Mouse (Mus musculus): ENCODE measurements at regions not wholly inside any gene's neighbourhood (a gene's known extent, or its start where the extent isn't known, plus 50 kb on each side); places are given as distances from the start of the nearest gene placed in this dataset.

DNA sequence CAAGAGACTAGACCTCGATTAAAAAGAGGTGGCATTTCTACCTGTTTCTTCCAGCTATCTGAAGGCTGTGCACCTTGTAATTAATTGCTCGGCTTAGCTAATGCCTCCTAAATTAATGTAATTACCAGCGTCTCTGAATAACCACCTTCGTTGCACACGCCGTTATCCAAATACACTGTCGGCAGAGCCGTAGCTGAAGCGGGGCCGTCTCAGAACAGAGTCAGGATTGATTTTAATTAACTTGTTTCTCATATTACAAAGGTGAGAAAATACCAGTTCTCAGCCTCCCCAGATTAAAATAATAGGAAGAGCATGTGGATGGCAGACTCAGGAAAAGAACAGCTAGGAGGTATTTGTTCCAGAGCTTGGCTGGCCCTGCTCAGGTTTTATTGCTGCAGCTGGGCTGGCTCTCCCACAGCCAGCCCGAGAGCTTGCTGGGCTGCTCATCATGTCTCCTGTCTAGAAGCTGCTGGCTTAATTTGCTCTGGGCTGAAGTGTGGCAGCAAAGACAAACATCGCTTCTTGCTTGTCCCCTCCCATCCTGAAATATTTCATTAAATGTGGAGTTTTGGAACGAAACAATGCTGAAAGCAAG, 282.5 kb downstream of the Cbln1 start:
- Histone ChIP-seq H3K9me3 (replicated peaks) (peaks cover 4% of the 10 kb centered on the region; the same call in 1 of the 2 replicates), H3K4me3 (no peak overlapping the region), H3K27ac (replicated peaks) (no peak overlapping the region), H3K36me3 (no peaks in the 10 kb centered on the region), H3K4me1 (no peaks in the 10 kb centered on the region), H3K27me3 (ENCODE audit: low read depth, poor library complexity, severe bottlenecking) (no peaks in the 10 kb centered on the region)
- WGBS = 81% methylated on average over 13 of the region's 13 CpGs
- no peak for DNase-seq (ENCODE audit: low spot score)

DNA sequence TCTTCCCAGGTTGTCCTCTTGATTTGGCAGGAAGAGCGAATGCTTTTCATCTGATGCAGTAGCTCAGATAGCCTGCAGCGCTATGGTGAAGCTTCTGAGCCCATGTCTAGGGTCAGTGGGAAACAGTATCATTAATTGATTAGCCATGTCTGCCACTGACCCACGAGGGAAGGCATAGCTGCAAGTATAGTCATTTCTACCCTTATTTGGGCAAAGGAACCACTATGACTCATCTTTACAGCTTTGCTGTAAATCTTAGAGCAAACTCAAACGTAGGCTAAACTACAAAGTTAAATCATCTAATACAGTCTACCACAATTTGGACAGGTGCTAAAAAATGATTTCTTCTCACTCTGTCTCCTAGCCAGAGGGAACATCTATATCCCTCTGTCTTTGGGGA, 289.5 kb downstream of the Cbln1 start:
- Histone ChIP-seq H3K4me3 (no peak overlapping the region), H3K4me1 (no peaks in the 10 kb centered on the region), H3K36me3 (no peaks in the 10 kb centered on the region), H3K27ac (replicated peaks) (no peak overlapping the region), H3K27me3 (ENCODE audit: low read depth, poor library complexity, severe bottlenecking) (no peaks in the 10 kb centered on the region), H3K9me3 (replicated peaks) (no peaks in the 10 kb centered on the region)
- 81% methylated on average over 4 of the region's 4 CpGs for WGBS
- no peak for DNase-seq (ENCODE audit: low spot score)

DNA sequence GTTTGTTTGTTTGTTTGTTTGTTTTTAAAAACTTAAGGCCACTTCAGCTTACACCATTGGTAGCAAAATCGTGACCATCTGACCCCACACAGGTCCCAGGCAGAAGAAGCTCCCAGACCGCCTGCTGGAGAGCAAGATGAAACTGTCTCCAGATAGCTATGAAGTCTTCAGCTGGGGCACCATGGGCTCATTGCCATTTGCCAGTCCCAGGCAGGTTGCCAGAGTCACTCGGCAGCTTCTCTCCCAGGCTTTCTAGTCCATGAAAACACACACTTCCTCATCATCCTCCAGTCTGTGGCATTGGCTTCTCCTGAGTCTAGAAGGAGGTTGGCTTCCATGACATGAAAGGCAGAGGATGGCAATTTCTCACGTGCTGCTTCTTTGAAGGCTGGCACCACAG, 293.5 kb upstream of the N4bp1 start:
- Histone ChIP-seq H3K36me3 (no peaks in the 10 kb centered on the region), H3K27me3 (ENCODE audit: low read depth, poor library complexity, severe bottlenecking) (no peaks in the 10 kb centered on the region), H3K4me1 (no peaks in the 10 kb centered on the region), H3K27ac (replicated peaks) (no peak overlapping the region), H3K4me3 (no peak overlapping the region), H3K9me3 (replicated peaks) (no peaks in the 10 kb centered on the region)
- 82% methylated on average over 4 of the region's 4 CpGs for WGBS
- no peak for DNase-seq (ENCODE audit: low spot score)

DNA sequence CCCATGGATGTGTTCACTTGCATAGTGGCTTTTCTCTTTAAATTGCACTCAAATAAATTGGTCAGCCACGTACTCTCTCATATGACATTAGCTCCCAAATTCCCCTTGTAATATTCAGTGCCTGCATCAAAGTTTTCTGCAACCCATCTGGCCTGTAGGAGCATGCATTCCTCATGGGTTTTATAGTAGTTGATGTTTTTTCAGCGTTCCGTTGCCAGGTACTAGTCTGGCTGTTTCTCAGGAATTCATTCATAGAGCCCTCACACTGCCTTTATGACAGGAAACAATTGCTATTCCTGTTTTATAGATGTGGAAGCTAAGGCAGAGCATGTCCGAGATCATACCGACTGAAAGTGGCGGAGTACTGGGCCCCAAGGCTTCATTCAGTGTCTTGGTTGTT, 292.6 kb upstream of the N4bp1 start:
- Histone ChIP-seq H3K36me3 (no peaks in the 10 kb centered on the region), H3K27me3 (ENCODE audit: low read depth, poor library complexity, severe bottlenecking) (no peaks in the 10 kb centered on the region), H3K9me3 (replicated peaks) (no peaks in the 10 kb centered on the region), H3K4me1 (no peaks in the 10 kb centered on the region), H3K4me3 (no peak overlapping the region), H3K27ac (replicated peaks) (no peak overlapping the region)
- no peak for DNase-seq (ENCODE audit: low spot score)
- 89% methylated on average over 6 of the region's 6 CpGs for WGBS

DNA sequence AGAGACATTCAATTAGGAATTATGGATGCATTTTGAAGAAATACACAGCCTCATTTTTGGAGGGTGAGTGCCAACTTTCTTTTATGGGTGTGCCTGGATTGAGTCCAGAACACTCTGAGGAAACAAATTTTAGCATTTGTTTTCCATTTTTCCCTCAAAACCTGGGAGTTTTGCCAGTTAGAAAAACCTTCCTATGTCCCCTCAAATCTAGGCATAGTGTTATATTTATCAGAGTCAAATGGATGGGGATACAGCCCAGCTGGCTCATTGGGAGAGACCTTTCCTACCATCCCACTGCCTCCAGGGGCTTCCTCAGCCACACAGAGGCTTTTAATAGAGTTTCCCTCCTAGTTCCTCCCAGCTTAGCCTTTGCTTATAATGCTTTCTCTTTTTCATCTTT, 290.0 kb upstream of the N4bp1 start:
- Histone ChIP-seq H3K4me3 (no peak overlapping the region), H3K36me3 (no peaks in the 10 kb centered on the region), H3K27ac (replicated peaks) (no peak overlapping the region), H3K27me3 (ENCODE audit: low read depth, poor library complexity, severe bottlenecking) (no peaks in the 10 kb centered on the region), H3K4me1 (no peaks in the 10 kb centered on the region), H3K9me3 (replicated peaks) (no peaks in the 10 kb centered on the region)
- no peak for DNase-seq (ENCODE audit: low spot score)

DNA sequence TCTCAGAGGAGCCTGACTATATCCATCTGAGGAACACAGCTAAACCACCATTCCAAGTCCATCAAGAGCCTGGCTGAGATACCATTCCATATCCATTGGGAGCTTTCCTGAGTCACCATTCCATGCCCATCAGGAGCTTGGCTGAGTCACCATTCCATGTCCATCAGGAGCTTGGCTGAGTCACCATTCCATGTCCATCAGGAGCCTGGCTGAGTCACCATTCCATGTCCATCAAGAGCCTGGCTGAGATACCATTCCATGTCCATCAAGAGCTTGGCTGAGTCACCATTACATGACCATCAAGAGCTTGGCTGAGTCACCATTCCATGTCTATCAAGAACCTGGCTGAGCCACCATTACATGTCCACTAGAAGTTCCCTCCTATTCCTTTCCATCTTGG, 288.7 kb upstream of the N4bp1 start:
- no peak for DNase-seq (ENCODE audit: low spot score)

DNA sequence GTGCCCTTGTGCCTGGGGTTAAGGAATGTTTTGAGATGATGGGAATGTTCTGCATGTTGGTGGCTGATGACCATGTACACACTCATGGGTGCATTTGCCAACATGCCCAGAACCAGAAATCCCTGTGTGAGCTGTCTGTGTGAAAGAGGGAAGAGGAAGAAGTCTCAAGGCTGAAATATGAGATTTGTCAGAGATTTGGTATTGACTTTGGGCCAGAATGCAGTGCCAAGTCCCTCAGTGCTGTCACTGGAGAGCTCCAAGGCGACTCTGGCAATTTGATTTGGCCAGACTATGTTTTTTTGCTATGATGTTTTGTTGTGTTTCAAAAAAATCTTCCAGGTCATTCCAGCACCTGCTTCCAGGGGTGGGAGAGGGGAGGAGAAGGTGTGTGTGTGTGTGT, 281.7 kb upstream of the N4bp1 start:
- Histone ChIP-seq H3K4me1 (no peaks in the 10 kb centered on the region), H3K27me3 (ENCODE audit: low read depth, poor library complexity, severe bottlenecking) (peaks cover 15% of the 10 kb centered on the region), H3K27ac (replicated peaks) (no peak overlapping the region), H3K4me3 (no peak overlapping the region), H3K9me3 (replicated peaks) (no peaks in the 10 kb centered on the region), H3K36me3 (no peaks in the 10 kb centered on the region)
- DNase-seq (ENCODE audit: low spot score) = no peak
- WGBS = 82% methylated on average over 1 of the region's 1 CpGs

More for the DNA sequence above, 288.7 kb upstream of the N4bp1 start:
- Histone ChIP-seq H3K4me1 (no peaks in the 10 kb centered on the region), H3K27ac (replicated peaks) (no peak overlapping the region), H3K4me3 (no peak overlapping the region), H3K9me3 (replicated peaks) (no peaks in the 10 kb centered on the region), H3K36me3 (no peaks in the 10 kb centered on the region), H3K27me3 (ENCODE audit: low read depth, poor library complexity, severe bottlenecking) (no peaks in the 10 kb centered on the region)

DNA sequence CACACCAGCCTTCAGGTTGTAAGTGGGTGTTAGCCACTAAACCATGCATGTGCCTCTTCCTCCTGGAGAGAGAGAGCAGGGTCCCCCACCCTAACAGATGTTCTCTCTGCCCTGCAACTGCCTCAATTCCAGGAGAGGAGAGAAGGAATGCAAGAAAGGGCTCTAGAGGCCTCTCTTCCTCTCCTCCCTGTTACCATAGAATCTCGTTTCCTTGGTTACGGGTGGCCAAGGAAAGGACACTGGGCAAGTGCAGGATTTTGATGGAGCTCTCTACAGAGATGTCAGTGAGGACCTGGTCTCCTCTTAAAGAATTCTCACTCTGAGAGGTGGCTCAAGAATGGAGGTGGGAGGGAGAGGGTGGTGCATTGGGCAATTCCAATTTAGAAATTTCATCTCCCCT, 275.4 kb upstream of the N4bp1 start:
- no peak for DNase-seq (ENCODE audit: low spot score)
- whole genome bisulfite sequencing = 83% methylated on average over 2 of the region's 2 CpGs
- Histone ChIP-seq H3K4me3 (no peak overlapping the region), H3K36me3 (no peaks in the 10 kb centered on the region), H3K4me1 (peaks cover 41% of the 10 kb centered on the region), H3K9me3 (replicated peaks) (0 out of 2 replicates have a peak, but pooled peaks cover 3% of the 10 kb centered on the region), H3K27ac (replicated peaks) (no peak overlapping the region), H3K27me3 (ENCODE audit: low read depth, poor library complexity, severe bottlenecking) (peaks cover 60% of the 10 kb centered on the region)

DNA sequence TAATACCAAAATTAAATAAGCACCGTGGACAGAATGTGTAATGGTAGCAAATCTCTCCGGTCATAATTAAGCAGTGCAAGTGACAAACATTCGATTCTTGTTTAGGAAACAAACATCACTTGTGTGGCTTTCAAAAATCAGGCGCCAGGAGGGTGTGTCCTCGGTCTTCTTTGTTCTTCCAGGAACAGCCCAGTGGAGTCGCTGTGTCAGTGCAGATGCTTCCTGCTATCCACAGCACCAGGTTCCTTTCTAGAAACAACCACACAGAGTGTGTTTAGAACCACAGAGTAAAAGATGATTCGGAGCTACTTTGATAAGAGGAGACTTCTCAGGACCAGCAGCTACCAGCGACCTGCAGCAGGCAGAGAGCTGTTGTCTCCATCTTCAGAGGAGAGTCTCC, 273.3 kb upstream of the N4bp1 start:
- WGBS = 54% methylated on average over 8 of the region's 8 CpGs
- Histone ChIP-seq H3K36me3 (no peaks in the 10 kb centered on the region), H3K27me3 (ENCODE audit: low read depth, poor library complexity, severe bottlenecking) (peaks cover 69% of the 10 kb centered on the region), H3K4me1 (peaks cover 45% of the 10 kb centered on the region), H3K4me3 (no peak overlapping the region), H3K27ac (replicated peaks) (peak overlapping the region; percentile 68), H3K9me3 (replicated peaks) (0 out of 2 replicates have a peak, but pooled peaks cover 3% of the 10 kb centered on the region)
- DNase-seq (ENCODE audit: low spot score) = peak; percentile 26

DNA sequence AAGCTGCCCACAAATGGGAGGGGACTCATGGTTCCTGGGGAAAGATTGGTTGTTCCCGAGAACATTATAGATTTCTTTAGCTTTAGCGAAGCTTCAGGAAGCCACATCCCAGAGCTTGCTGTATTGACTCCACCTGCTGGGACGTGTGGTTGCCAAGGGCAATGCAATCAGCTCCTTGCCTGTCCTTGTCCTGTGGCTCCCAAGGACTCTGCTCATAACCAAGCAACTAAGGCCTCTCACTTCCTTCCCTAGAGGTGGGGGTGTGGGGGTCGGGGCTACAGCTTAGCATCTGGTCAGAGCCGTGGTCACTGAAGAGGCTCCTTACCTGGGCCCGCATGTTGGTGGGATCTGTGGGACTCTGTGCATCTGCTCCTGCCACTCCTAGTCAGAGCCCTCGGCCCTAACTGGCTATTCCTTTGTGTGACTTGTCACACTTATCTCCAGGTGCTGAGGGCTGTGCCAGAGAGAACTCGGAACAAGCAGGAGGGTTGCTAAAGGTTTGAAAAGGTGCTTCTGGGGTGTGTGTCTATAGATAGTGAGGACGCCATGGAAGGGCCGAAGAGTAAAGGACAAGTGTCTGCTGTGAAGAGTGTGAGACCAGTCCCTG, 270.9 kb upstream of the N4bp1 start:
- no peaks in the 10 kb centered on the region for H3K9me3 ChIP-seq (replicated peaks)
- peaks cover 66% of the 10 kb centered on the region for H3K4me1 ChIP-seq
- peaks cover 62% of the 10 kb centered on the region for H3K27me3 ChIP-seq (ENCODE audit: low read depth, poor library complexity, severe bottlenecking)

DNA sequence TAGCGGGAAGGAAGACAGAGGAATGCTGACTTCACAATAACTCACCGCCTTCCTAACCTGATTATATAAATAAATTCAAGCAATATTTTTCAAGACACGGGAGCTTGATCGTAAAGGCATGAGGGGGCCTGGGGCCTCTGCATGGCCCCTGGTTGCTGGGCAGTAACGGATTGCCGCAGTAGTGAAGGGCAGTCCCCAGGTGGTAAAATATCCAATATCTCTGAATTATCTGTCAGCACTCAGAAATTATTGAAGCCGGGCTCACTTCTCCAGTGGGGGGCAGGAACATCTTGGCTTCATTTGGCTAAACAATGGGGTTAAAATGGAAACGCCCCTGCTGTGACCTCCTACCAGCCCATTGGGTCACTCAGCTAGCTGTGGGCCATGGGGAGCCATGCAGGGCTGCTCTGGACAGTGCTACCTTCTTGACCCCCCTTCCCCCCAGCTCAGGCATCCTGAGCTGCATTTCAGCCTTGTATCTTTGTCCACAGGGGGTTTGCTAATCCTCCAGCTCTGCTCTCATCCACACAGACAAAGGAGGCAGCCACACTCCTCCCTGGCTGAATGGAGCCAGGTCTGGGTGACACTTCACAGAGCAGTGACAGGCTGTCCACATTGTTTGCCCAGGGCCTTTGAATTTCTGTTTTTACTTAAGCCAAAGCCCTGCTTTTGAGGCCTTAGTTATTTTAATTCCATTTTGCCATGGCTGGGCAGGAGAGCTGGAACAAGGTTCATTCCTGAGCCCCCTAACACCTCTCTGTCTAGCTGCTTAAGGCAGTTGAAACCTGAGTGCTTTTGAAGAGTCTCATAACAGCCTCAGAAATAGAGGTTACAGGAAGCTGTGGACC, 267.2 kb upstream of the N4bp1 start:
- Histone ChIP-seq H3K27ac (replicated peaks) (peak overlapping the region; percentile 87), H3K36me3 (no peaks in the 10 kb centered on the region), H3K4me1 (peaks cover 50% of the 10 kb centered on the region), H3K9me3 (replicated peaks) (no peaks in the 10 kb centered on the region), H3K27me3 (ENCODE audit: low read depth, poor library complexity, severe bottlenecking) (peaks cover 56% of the 10 kb centered on the region), H3K4me3 (peak overlapping the region; percentile 30)
- 5% methylated on average over 8 of the region's 8 CpGs for WGBS
- peak; percentile 86 for DNase-seq (ENCODE audit: low spot score)

More for the DNA sequence above, 270.9 kb upstream of the N4bp1 start:
- WGBS = 77% methylated on average over 10 of the region's 10 CpGs
- Histone ChIP-seq H3K36me3 (no peaks in the 10 kb centered on the region), H3K27ac (replicated peaks) (peak overlapping the region; percentile 59), H3K4me3 (no peak overlapping the region)
- no peak for DNase-seq (ENCODE audit: low spot score)

DNA sequence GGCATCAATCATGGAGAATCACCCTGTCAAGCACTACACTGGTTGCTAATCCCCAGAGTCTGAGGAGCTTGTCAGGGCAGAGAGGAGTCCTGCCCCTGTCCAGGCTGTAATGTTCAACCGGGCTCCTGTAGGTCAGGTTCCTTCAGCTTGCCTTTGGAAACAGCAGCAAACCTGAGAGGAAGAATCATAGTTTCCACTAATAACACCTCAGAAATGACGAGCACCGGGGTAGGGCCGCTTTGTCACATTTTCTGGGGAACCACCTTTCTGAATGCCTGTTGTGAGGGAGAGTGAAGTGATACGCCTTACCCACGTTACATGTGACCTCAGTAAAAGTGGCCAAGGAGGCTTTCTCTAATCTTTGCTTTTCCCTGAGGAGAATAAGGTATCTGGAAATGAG, 263.8 kb upstream of the N4bp1 start:
- Histone ChIP-seq H3K4me3 (no peak overlapping the region), H3K9me3 (replicated peaks) (peaks cover 10% of the 10 kb centered on the region), H3K27ac (replicated peaks) (0 out of 2 replicates have a peak overlapping the region, but pooled peaks have one; percentile 42), H3K27me3 (ENCODE audit: low read depth, poor library complexity, severe bottlenecking) (peaks cover 24% of the 10 kb centered on the region), H3K36me3 (no peaks in the 10 kb centered on the region), H3K4me1 (peaks cover 52% of the 10 kb centered on the region)
- 87% methylated on average over 6 of the region's 6 CpGs for WGBS
- DNase-seq (ENCODE audit: low spot score) = no peak

DNA sequence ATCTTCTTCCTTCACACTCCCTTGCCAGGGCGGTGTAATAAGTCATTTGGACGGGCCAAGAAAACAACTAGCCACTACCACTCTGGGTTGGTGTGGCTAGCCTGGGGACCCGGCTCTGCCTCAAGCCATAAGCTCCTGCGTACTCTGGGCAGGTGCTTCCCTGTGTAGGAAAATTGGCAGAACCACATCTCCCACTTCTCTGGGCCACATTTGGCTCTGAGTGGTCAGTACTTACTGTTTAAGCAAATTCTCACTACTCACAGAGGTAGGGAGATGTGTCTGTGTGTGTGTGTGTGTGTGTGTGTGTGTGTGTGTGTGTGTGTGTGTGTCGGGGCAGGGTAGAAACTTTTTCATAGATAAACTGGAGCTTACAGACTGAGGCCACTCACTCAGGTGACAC, 262.6 kb upstream of the N4bp1 start:
- H3K4me1 ChIP-seq = peaks cover 43% of the 10 kb centered on the region
- H3K27ac ChIP-seq (replicated peaks) = no peak overlapping the region
- DNase-seq (ENCODE audit: low spot score) = no peak
- H3K4me3 ChIP-seq = no peak overlapping the region
- H3K36me3 ChIP-seq = no peaks in the 10 kb centered on the region
- H3K27me3 ChIP-seq (ENCODE audit: low read depth, poor library complexity, severe bottlenecking) = peaks cover 24% of the 10 kb centered on the region
- 82% methylated on average over 5 of the region's 5 CpGs for WGBS
- peaks cover 11% of the 10 kb centered on the region for H3K9me3 ChIP-seq (replicated peaks)

All from midbrain, embryonic 10.5 days (tissue).